Mouse (Mus musculus): ENCODE results near the gene Rab20. TPM values are rescaled to one million over a fixed set of nuclear protein-coding genes. Genes with fewer than 3 reads are reported as not detected.
"Not testable (repeated sequence)": the region's sequence is repeated elsewhere in the genome, so short reads cannot be mapped to it uniquely, and the experiment has no call there.

Gene Rab20
- polyA plus RNA-seq, 1 experiment from 2014 or later = 1.5 TPM

DNA sequence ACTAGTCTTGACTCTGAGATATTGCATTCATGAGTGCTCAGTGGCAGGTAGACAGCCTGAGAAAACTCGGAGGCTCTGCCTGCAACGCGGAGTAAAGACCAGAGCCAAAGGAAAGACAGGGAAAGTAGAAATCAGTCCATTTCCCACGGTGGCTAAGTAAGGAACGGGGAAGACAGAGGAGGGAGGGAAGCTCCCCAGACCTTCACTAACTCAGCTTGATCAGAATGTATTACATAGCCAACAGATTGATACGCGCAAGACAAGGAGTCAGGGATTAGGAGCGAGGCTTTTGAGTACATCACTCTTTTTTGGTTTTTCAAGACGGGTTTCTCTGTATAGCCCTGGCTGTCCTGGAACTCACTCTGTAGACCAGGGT, 1.3 kb downstream of the Rab20 start:
- Histone ChIP-seq H3K9ac (no peak overlapping the region), H3K9me3 (no peaks in the 10 kb centered on the region), H3K27me3 (peaks cover 69% of the 10 kb centered on the region), H3K36me3 (no peaks in the 10 kb centered on the region), H3K4me3 (peak overlapping the region; percentile 49), H3K4me1 (replicated peaks) (peaks cover 24% of the 10 kb centered on the region), H3K4me2 (peak overlapping the region; percentile 98), H3K27ac (replicated peaks) (no peak overlapping the region)
- WGBS = 5% methylated on average over 9 of the region's 9 CpGs
- no peak for ATAC-seq (ENCODE audit: low FRiP score, low read depth)

DNA sequence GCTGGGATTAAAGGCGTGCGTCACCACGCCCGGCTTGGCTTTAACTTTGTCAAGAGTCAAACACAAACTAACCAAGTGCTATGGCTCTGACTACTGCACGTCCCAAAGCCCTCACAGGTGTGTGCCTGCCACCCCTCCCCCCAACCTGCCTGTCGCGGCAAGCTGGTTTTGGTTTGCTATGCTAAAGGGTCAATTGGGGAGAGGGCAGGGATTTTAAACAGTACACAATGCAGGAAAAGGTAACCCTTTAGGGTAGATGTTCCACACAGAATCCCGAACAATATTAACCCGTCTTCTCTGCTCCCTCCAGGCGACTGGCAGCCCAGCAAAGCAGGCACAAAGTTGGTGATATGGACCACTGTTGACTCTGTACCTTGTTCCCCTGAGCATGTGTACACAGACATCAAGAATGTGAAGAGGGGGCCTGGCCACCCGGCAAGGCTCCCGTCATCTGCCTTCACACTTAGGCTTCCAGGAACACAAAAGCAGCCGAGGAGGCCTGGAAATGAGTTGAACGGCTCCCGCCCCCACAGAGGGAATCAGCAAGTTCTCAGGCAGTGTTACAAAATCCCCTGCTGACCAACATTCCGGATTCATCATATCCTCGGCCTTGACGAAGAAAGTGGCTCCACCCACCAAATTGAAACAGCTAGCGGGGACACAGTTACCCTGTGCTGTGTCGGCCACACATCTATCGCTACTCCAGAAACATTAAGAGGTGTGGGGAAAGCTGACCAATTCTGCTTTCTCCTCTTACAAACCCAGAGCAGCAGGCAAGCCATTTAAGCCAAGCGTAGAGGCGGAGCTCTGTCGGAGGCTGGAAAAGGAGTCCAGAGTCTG, 2.0 kb downstream of the Rab20 start:
- Histone ChIP-seq H3K4me3 (peak overlapping the region; percentile 49), H3K36me3 (no peaks in the 10 kb centered on the region), H3K27ac (replicated peaks) (no peak overlapping the region), H3K4me2 (peak overlapping the region; percentile 98), H3K4me1 (replicated peaks) (peaks cover 24% of the 10 kb centered on the region), H3K27me3 (peaks cover 69% of the 10 kb centered on the region), H3K9me3 (no peaks in the 10 kb centered on the region), H3K9ac (no peak overlapping the region)
- ATAC-seq (ENCODE audit: low FRiP score, low read depth) = peak; percentile 7; the same call in 1 of the 2 replicates
- 10% methylated on average over 24 of the region's 24 CpGs for WGBS

DNA sequence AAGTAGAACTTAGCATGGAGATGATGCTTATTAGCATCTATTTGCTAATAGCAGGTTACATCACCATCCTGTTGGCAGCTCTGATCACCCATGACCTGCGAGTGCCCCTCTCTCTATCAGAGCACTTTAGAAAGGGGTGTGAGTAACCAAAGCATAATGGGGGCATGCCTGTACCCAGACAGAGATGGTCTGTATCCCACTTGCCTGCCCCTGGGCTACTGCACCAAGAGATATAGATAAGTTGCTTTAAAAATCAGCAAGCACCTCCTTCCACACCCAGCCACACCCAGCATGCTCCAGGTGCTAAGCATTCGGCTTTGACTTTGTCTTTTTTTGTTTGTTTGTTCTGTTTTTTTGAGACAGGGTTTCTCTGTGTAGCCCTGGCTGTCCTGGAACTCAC, 2.6 kb downstream of the Rab20 start:
- no peak overlapping the region for H3K4me3 ChIP-seq
- no peaks in the 10 kb centered on the region for H3K9me3 ChIP-seq
- WGBS = 22% methylated on average over 2 of the region's 2 CpGs
- H3K9ac ChIP-seq = no peak overlapping the region
- H3K4me1 ChIP-seq (replicated peaks) = peaks cover 24% of the 10 kb centered on the region
- no peak overlapping the region for H3K27ac ChIP-seq (replicated peaks)
- H3K36me3 ChIP-seq = no peaks in the 10 kb centered on the region
- no peak overlapping the region for H3K4me2 ChIP-seq
- H3K27me3 ChIP-seq = peaks cover 67% of the 10 kb centered on the region
- no peak for ATAC-seq (ENCODE audit: low FRiP score, low read depth)

DNA sequence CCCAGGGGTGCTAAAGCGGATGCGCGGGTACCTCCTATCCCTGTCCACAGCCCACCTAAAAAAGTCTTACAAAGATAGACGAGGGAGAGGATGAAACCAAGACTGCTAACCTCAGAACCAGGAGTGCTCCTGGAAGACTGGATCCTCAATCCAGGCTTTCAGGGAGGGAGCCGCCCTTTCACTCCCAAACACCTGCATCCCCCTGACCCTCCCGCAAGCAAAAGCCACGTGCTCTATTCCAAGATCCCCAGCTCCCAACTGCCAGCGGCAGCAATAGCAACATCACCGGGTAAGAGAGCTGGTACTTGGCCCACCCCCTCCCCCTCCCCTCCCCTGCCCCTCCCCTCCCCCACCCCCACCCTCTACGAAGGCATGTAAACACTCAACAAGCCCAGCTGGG, 3.1 kb downstream of the Rab20 start:
- no peak overlapping the region for H3K4me2 ChIP-seq
- H3K9ac ChIP-seq = no peak overlapping the region
- H3K9me3 ChIP-seq = no peaks in the 10 kb centered on the region
- H3K4me1 ChIP-seq (replicated peaks) = peaks cover 24% of the 10 kb centered on the region
- no peak overlapping the region for H3K4me3 ChIP-seq
- peaks cover 62% of the 10 kb centered on the region for H3K27me3 ChIP-seq
- H3K27ac ChIP-seq (replicated peaks) = no peak overlapping the region
- no peak for ATAC-seq (ENCODE audit: low FRiP score, low read depth)
- WGBS = 14% methylated on average over 9 of the region's 10 CpGs
- no peaks in the 10 kb centered on the region for H3K36me3 ChIP-seq

DNA sequence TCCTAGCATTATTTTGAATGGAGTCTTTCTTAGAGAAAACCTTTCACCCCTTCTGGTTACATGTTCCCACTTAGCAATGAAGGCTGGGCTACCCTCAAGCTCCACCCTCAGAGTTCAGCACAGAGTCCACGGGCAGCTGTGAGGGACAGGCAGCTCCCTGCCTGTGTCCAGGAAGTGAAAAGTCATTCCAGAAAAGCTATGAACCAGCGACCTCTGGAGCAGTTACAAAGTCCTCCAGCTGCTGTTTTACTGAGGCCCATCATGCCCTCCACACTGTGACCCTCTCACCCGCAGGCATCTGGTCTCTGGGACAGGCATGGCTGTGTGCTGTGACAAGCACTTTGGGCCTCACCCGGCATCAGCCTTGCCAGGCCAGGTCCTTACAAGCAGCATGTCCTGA, 5.4 kb downstream of the Rab20 start:
- H3K27ac ChIP-seq (replicated peaks) = no peak overlapping the region
- H3K4me3 ChIP-seq = no peak overlapping the region
- H3K9me3 ChIP-seq = no peaks in the 10 kb centered on the region
- WGBS = 37% methylated on average over 4 of the region's 4 CpGs
- no peak overlapping the region for H3K9ac ChIP-seq
- no peaks in the 10 kb centered on the region for H3K36me3 ChIP-seq
- no peak overlapping the region for H3K4me2 ChIP-seq
- peaks cover 41% of the 10 kb centered on the region for H3K27me3 ChIP-seq
- peaks cover 15% of the 10 kb centered on the region for H3K4me1 ChIP-seq (replicated peaks)
- no peak for ATAC-seq (ENCODE audit: low FRiP score, low read depth)

DNA sequence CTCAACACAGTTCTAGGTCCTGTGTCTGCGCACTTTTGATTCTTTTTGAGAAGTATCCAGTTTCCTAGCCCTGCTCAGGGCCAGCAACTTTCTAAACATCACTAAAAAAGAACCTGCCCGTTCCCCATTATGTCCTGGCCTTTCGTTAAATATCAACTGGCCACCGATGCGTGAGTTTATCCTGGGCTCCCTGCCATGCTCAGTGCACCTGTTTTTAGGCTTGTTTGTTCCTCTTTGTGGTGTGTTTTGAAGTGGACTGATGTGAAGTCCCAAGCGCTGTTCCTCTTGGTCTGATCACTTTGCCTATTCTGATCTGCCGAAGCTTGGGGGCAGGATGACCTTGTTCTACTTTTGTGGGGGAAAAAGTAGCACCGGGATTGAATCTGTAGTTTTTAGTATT, 7.2 kb downstream of the Rab20 start:
- no peak overlapping the region for H3K9ac ChIP-seq
- 38% methylated on average over 8 of the region's 8 CpGs for WGBS
- H3K4me1 ChIP-seq (replicated peaks) = peaks cover 1% of the 10 kb centered on the region; the same call in 1 of the 2 replicates
- ATAC-seq (ENCODE audit: low FRiP score, low read depth) = no peak
- no peaks in the 10 kb centered on the region for H3K36me3 ChIP-seq
- no peak overlapping the region for H3K27ac ChIP-seq (replicated peaks)
- peaks cover 24% of the 10 kb centered on the region for H3K27me3 ChIP-seq
- H3K4me2 ChIP-seq = no peak overlapping the region
- no peaks in the 10 kb centered on the region for H3K9me3 ChIP-seq
- no peak overlapping the region for H3K4me3 ChIP-seq

DNA sequence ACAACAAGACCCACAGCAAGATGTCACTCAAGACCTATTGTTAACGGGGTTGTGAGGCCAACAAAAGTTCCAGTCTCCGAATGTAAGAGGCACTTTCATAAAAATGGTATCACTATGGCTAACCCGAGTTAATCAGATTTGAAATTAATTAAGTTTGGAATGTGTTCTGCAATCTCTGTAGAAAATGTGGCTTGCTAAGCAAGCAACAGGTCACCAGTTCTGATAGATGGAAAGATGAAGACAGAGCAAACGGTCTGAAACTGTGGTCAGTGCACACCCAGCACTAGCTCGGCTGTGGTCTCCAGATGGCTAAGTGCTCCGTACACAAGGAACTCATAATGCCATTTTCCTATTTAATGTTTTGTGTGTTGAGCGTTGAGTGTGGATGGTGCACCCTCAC, 7.8 kb downstream of the Rab20 start:
- Histone ChIP-seq H3K9ac (no peak overlapping the region), H3K27ac (replicated peaks) (no peak overlapping the region), H3K36me3 (no peaks in the 10 kb centered on the region), H3K4me1 (replicated peaks) (no peaks in the 10 kb centered on the region), H3K4me3 (no peak overlapping the region), H3K27me3 (peaks cover 18% of the 10 kb centered on the region), H3K4me2 (no peak overlapping the region), H3K9me3 (no peaks in the 10 kb centered on the region)
- ATAC-seq (ENCODE audit: low FRiP score, low read depth) = no peak
- 73% methylated on average over 7 of the region's 7 CpGs for WGBS

DNA sequence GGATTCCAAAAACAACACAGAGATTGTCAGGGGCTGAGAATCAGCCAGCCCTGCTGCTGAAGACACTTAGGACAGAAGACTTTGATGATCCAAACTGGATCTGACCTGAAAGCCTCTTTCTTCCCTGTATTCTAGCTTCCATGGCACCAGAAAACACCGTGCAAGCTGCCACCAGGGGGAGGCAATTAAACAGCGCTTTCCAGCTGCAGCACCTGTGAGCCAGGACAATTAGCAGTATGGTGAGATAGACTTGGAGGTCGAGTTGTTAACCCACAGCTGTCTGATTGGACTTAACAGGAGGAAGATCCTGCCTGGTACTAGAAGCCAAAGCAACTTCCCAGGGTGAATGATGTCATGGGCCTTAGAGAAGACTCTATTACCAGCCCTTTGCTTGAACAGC, 9.4 kb downstream of the Rab20 start:
- no peak overlapping the region for H3K4me2 ChIP-seq
- H3K4me3 ChIP-seq = no peak overlapping the region
- no peaks in the 10 kb centered on the region for H3K36me3 ChIP-seq
- H3K27me3 ChIP-seq = peaks cover 4% of the 10 kb centered on the region; the same call in 1 of the 2 replicates
- H3K4me1 ChIP-seq (replicated peaks) = no peaks in the 10 kb centered on the region
- no peak overlapping the region for H3K27ac ChIP-seq (replicated peaks)
- no peaks in the 10 kb centered on the region for H3K9me3 ChIP-seq
- no peak overlapping the region for H3K9ac ChIP-seq
- WGBS = 2% methylated on average over 3 of the region's 3 CpGs
- 0 out of 2 replicates have a peak, but pooled peaks have one; percentile 19 for ATAC-seq (ENCODE audit: low FRiP score, low read depth)

DNA sequence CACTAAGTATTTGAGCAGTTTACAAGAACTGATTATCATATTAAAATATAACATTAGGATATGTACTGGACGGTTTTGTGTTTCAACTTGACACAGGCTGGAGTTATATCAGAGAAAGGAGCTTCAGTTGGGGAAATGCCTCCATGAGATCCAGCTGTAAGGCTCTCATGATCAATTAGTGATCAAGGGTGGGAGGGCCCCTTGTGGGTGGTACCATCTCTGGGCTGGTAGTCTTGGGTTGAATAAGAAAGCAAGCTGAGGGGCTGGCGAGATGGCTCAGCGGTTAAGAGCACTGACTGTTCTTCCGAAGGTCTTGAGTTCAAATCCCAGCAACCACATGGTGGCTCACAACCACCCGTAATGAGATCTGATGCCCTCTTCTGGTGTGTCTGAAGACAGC, 12.0 kb downstream of the Rab20 start:
- not testable (repeated sequence) for H3K9me3 ChIP-seq; H3K27me3 ChIP-seq; H3K4me2 ChIP-seq; H3K27ac ChIP-seq (replicated peaks); ATAC-seq (ENCODE audit: low FRiP score, low read depth); H3K9ac ChIP-seq; H3K4me1 ChIP-seq (replicated peaks); H3K36me3 ChIP-seq; H3K4me3 ChIP-seq
- WGBS = 78% methylated on average over 5 of the region's 5 CpGs

DNA sequence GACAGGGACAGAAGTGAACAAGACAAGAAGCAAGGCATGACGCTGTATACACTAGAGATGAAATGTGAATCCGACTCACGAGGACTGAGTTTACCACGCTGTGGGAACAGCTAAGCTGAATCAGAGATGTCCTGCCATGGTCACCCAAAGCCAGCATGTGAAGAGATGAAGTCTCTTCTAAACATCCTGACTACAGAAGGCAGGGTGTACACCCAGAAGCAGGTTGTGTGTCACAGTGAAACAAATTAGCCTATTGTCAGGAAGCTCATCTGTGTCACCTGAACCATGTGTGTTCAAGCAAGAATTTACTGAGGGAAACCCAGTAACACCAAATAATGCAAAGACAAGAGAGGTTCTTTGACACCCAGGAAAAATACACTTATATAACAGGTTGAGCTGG, 12.9 kb downstream of the Rab20 start:
- Histone ChIP-seq H3K4me1 (replicated peaks) (no peaks in the 10 kb centered on the region), H3K4me3 (no peak overlapping the region), H3K9ac (no peak overlapping the region), H3K4me2 (no peak overlapping the region), H3K9me3 (no peaks in the 10 kb centered on the region), H3K36me3 (no peaks in the 10 kb centered on the region), H3K27me3 (no peaks in the 10 kb centered on the region), H3K27ac (replicated peaks) (no peak overlapping the region)
- WGBS = 89% methylated on average over 4 of the region's 4 CpGs
- ATAC-seq (ENCODE audit: low FRiP score, low read depth) = no peak

DNA sequence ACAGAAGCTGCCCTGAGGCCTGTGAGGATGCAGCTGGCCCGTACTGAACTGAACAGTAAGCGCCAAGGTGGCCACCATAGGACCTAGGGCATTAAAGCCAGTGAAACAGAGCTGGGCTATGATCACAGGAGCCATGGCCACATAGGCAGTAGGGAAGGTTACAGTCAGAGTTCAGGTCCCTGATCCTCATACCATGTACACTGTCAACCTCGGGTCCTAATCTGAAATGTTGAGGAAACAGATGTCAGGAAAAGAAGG, 13.9 kb downstream of the Rab20 start:
- Histone ChIP-seq H3K27ac (replicated peaks) (no peak overlapping the region), H3K4me1 (replicated peaks) (no peaks in the 10 kb centered on the region), H3K4me2 (no peak overlapping the region), H3K9ac (no peak overlapping the region), H3K36me3 (no peaks in the 10 kb centered on the region), H3K9me3 (no peaks in the 10 kb centered on the region), H3K4me3 (no peak overlapping the region), H3K27me3 (no peaks in the 10 kb centered on the region)
- 84% methylated on average over 3 of the region's 3 CpGs for WGBS
- ATAC-seq (ENCODE audit: low FRiP score, low read depth) = no peak

DNA sequence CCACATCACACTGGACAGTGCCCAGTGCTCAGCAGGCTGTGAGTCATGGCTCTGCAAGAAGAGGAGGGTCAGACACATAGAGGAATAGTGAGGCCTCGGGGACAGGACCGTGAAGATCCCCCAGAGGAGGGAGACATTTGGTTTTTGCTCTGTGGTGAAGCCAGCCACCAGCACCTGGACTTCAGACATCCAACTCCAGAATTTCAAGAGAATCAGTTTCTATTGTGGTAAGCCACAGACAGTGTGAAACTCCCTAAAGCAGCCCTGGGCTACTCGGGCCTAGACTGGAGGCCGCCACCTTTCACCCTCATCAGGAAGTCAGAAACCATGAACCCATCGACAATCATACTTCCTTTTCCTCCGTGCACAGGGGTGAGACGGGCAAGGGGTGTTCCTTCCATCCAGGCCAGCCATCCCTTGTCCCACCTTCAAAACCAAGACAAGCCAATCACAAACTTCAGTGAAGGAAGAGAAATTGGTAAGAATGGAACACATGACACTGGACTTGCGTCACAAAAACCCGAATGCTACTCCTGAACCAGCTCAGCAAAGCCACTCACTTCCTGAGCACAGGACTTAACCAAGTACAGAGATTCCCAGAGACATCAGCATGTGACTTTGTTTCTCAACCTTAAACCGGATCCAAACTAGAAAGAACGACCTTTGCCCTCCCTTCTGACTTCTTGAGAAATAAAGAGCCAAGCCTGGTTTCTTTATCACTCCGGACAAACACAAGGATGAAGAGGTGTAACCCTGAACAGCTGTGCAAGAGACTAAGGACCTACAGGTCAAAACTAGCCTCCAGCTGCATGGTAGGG, 14.4 kb downstream of the Rab20 start:
- no peak for ATAC-seq (ENCODE audit: low FRiP score, low read depth)
- WGBS = 84% methylated on average over 12 of the region's 12 CpGs
- H3K4me3 ChIP-seq = no peak overlapping the region
- no peaks in the 10 kb centered on the region for H3K27me3 ChIP-seq
- no peak overlapping the region for H3K4me2 ChIP-seq
- H3K4me1 ChIP-seq (replicated peaks) = no peaks in the 10 kb centered on the region
- no peak overlapping the region for H3K27ac ChIP-seq (replicated peaks)
- no peaks in the 10 kb centered on the region for H3K9me3 ChIP-seq
- H3K9ac ChIP-seq = no peak overlapping the region
- no peaks in the 10 kb centered on the region for H3K36me3 ChIP-seq

Data from hindbrain, embryonic 15.5 days (tissue).